Mouse (Mus musculus): ENCODE data around the gene Phactr3.

DNA sequence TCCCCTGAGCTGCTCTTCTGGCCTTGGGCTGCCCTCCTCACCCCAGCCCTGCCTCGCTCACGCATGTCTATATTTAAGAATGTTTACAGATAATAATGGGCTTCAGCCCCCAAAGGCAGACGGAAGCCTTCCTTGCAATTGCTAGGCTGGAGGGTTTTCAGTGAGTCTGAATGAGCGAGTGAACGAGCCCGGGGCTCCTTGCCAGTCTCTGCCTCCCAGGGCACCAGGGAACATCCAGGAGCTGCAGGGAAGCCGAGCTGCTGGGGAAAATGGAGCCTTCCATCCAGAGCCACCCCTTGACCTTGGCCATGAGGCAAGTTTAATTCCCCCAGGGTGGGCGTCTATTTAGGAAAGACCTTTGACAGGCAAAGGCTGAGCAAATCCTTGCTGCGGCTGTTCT, 74.1 kb downstream of the Phactr3 start:
- no peak for TF ChIP-seq POLR2A (IDR thresholded peaks at IDR 0.05; ENCODE audit: insufficient read length, low read depth)
- TF ChIP-seq USF1 (IDR thresholded peaks at IDR 0.05; ENCODE audit: low read depth): no peak
- TF ChIP-seq REST (IDR thresholded peaks at IDR 0.05; ENCODE audit: insufficient read depth, insufficient read length): no peak
- TF ChIP-seq TCF12 (IDR thresholded peaks at IDR 0.05; ENCODE audit: insufficient read depth, poor library complexity, severe bottlenecking): no peak
- TF ChIP-seq MAX (IDR thresholded peaks at IDR 0.05; ENCODE audit: low read depth): no peak
- no peak for TF ChIP-seq TCF3 (IDR thresholded peaks at IDR 0.05; ENCODE audit: insufficient read length, low read depth)
- no peak for TF ChIP-seq SRF (IDR thresholded peaks at IDR 0.05; ENCODE audit: control insufficient read depth, insufficient read length, low read depth)
- no peak for TF ChIP-seq MYOG (IDR thresholded peaks at IDR 0.05; ENCODE audit: control insufficient read depth in 1 of 3, insufficient read depth in 1 of 3, insufficient read length in 2 of 3, low read depth in 2 of 3)
- TF ChIP-seq MYOD1 (IDR thresholded peaks at IDR 0.05; ENCODE audit: control insufficient read depth in 1 of 3, insufficient read length in 2 of 3, low read depth in 2 of 3): no peak
- no peak for TF ChIP-seq CEBPB (IDR thresholded peaks at IDR 0.05; ENCODE audit: insufficient read depth, poor library complexity, severe bottlenecking)

Measured in myocyte (in vitro differentiated cells).